Mouse (Mus musculus) 3T3-L1 (cell line): ENCODE data around the gene Vsig4.
A peak's percentile ranks its signal among the peaks of the same experiment; 100 is the strongest.
"Not testable (repeated sequence)": the region's sequence is repeated elsewhere in the genome, so short reads cannot be mapped to it uniquely, and the experiment has no call there.

Experiments used
- DNase-seq: peaks from one replicate; pipeline ENCODE4 v3.0.0-alpha.2; 2015; ENCODE audit warnings: low read depth, low spot score

Vsig4 gene

DNA sequence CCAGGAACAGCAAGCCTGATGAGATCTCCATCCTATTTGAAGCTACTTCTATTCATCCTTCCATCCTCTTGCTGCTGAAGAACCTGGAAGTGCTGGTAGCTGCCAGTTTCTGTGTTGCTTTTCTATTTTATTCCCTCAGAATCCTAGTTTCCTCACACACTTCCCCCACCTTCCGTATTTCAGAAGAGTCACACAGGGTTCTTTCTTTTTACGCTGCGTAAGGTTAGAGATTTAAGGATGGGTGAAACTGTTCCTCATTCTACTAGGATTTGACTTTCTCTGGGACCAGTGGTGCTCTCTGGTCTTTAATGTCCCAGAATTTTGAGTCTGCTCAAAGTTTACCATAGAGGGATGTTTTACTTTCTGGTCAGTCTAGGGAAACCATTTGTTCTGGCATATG, at the start of gene Vsig4:
Vsig4 (minus strand) TSS at position 101 of the 400 bp plus-strand sequence.
- DNase-seq, result no peak

DNA sequence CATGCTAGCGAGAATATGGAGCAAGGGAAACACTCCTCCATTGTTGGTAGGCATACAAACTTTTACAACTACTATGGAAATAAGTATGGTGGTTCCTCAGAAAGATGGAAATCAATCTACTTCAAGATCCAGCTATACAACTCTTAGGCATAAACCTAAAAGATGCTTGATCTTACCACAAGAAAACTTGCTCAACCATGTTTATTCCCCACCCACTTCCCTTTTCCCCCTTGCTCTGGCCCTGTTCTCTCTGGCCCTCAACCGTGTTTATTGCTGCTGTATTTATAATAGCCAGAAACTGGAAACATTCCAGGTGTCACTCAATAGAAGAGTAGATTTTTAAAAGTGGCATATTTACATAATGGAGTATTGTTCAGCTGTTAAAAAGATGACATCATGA, 45.9 kb upstream of the Vsig4 start:
- no peak for DNase-seq

DNA sequence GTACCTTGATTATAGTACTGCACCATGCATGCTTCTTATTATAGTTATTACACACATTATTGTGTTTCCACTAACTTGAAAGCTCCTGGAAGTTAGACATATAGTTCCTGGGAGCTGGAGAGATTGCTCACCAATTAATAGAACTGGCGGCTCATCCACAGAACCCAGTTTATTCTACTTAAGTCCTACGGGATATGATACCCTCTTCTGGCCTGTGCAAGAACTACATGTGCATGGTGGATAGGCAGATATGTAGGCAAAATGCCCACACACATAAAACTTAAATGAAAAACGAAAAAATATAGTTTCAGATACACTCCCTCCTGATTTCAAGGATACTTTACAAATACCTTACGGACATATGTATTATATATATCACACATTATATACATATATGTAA, 36.5 kb upstream of the Vsig4 start:
- DNase-seq, result peak; percentile 57

DNA sequence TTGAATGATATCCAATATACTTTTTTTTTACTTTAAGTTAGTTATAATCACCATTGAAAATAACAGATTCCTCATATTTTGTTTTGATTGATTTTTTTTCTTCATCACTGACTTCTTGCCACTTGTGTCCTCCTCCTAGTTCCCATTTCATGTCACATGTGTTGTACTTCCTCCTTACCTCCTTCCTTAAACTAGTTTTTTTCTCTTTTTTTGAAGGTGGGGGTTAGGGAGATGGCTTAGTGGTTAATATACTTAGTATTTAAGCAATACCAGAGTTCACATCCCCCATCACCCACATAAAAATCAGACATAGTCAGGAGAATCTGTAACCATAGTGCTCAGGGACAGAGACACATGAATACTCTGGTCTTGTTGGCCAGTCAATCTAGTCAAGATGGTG, 36.7 kb downstream of the Vsig4 start:
- DNase-seq, result no peak

DNA sequence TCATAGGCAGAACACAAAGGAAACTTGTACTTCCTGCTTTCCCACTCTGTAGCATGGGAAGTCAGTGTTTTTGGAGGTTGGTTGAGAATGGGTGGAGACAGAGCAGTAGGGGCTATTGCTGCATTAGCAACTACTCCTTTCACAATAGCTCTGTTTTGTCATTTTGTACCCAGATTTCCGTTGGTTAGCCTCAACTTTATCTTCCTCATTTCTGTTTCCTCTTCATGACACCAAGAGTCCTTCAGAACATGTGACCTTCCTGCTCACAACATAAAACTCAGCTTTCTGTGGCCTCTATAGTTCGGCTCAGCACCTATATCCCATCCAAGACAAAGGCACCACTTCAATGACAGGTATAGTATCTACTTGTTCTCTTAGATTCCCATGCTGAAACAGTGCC, 53.6 kb downstream of the Vsig4 start:
- DNase-seq, result no peak

DNA sequence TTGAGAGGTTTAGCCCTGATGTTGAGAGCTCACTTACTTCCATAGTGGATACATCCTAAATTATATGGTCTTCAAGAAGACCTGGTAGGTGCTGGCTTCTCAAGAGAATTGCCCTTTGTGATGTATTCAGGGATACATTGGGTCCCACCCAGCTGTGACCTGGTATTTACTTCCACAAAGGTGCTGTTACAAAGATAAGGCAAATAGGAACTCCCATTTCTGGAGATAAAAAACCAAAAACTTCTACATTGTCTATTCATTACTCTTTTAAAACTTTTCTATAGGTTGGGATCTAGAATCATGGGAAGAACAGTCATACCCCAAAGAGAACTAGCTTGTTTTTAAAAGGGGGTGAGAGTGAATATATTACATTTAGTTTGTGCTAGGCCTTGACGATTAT, 54.2 kb downstream of the Vsig4 start:
- DNase-seq, result no peak

DNA sequence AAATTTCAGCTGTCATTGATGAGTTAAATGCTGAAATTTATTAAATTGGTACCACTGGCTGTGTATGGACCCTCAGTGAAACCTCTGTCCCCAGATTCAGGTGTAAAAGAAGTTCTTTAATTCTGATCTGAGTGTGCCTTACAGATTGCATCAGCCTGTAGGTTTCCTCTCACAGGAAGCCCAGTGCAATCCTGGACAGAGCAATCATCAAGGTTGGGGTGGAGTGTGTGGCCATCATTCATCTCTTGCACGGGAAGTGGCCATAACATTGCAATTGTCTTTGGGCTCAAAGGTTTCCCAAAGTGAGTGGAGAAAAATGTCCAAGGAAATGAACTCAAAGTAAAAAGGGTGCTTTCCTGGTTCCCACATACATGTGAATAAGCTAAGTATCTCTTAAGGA, 57.5 kb downstream of the Vsig4 start:
- DNase-seq, result no peak

DNA sequence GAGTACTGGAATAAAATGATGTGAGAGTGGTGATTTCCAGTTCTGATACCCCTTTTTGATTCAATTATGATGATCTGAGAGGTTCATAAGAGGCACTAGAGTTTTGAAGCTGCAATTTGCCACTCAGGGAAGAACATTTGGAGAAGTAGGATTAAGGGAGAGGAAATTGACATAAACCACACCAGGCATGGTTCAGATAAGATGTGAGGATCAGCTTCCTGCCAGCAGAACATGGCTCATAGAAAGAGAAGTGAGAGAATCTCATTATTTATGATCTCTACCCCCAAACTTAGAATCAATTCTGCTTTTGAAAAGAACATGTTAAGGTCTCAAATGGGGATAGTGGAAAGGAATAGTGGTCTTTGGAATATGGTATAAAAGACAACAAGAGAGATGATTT, 66.2 kb downstream of the Vsig4 start:
- DNase-seq, result no peak

DNA sequence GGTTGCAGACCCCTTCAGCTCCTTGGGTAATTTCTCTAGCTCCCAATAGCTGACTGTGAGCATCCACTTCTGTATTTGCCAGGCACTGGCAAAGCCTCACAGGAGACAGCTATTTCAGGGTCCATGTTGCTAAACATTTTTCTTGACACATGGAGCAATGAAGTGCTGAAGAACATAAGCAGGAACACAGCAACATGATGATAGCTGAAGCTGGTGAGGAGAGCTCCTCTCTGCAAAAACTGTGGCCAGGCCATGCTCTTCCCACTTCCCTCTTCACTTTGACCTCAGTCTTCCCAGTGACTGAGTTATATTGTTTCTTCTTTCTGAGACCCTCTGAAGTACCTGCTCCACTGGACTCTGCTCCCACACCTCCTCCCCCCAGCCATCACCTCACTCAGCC, 67.8 kb downstream of the Vsig4 start:
- DNase-seq, result no peak

DNA sequence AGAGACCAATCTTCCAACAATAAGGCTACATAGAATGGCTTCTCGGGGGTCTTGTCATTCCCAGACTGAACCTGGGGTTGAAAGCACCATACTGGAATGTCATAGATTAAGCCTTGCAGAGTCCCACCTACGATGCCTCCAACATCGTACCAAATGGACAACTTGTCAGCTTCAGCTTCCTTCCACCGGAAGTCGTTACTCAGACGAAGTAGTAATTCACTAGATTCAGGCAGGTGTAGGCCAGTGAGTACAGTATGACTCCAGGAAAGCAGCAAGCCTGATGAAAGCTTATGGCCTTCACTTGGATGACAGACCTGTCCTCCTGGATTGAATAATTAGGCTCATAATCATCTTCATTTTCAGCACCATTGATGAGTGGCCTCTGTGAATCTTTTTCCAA, 69.0 kb downstream of the Vsig4 start:
- no peak for DNase-seq

DNA sequence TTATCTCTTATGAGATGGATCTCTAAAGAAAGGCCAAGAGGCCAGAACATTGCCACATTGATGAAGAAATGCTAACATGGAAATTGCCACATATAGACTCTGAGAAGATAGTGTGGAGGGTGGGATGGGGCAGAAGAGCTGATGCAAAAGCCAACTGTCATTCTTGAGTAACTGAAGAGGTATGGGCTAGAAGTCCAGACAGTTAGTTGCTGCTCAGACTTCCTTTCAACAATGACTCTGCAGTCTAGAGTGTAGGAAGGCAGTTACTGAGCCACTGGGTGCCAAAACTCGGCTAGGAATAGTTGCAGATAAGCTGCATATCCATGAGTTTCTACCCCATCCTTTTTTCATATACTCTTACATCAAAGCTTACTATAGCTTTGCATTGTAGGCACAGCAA, 75.2 kb downstream of the Vsig4 start:
- no peak for DNase-seq

DNA sequence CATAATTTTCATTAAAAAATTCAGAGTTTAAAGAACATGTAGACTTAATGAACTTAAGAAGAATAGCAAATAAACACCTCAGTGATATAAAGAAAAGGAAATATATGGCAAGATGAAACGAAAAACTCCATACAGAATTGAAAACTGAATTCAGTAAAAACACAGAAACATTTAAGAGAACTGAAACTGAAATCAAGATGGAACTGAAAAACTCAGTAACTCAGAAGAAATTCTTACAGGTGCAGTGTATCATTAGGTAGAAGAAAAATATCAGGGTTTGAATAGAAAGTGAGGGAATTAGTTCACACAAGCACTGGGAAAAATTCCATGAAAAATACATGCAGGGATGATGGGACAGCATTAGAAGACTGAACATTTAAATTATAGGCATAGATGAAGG, 86.4 kb downstream of the Vsig4 start:
- no peak for DNase-seq

DNA sequence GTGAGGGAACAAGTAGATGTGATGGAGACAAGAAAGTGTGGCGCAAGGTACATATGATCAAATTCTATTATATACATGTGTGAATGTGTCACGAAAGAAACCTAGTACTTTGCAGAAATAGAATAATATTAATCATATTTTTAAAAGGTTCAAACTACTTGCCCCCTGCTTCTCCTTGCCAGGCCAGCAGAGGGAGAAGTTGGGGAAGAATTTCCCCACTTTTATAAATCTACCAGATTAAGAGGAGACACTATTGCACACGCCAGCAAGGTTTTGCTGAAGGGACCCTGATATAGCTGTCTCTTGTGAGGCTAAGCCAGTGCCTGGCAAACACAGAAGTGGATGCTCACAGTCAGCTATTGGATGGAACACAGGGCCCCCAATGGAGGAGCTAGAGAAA, 88.1 kb downstream of the Vsig4 start:
- DNase-seq, result not testable (repeated sequence)
